Mouse (Mus musculus) midbrain, embryonic 14.5 days (tissue): ENCODE data around the gene Gm20388. TPM values are rescaled to one million over a fixed set of nuclear protein-coding genes. Genes with fewer than 3 reads are reported as not detected.

Experiments used
- ATAC-seq: fragments of 200-750 bp; cut with Nextera tagmentation; 2 replicates; pipeline ENCODE4 v1.8.0; 2017; ENCODE audit warnings: moderate number of reproducible peaks, moderate library complexity; ENCODE audit not compliant: low FRiP score, low TSS enrichment
- DNase-seq: peaks from one replicate; pipeline ENCODE4 v3.0.0-alpha.2; 2015
- H3K27ac ChIP-seq: fragments of 300-500 bp; sonication (generic); replicated peaks from 2 replicates; pipeline ENCODE4 v1.5.1; 2014; ENCODE audit warnings: mild to moderate bottlenecking, low read depth, low read length, moderate library complexity
- H3K27me3 ChIP-seq: fragments of 300-500 bp; sonication (generic); 2 replicates; pipeline ENCODE4 v1.6.1; 2014; ENCODE audit warnings: low read length, control low read depth, mixed read lengths; ENCODE audit not compliant: control insufficient read depth, insufficient read depth
- H3K36me3 ChIP-seq: fragments of 300-500 bp; sonication (generic); 2 replicates; pipeline ENCODE4 v1.6.1; 2014; ENCODE audit warnings: low read length, control low read depth; ENCODE audit not compliant: control insufficient read depth, insufficient read depth
- H3K4me1 ChIP-seq: fragments of 300-500 bp; sonication (generic); 2 replicates; pipeline ENCODE4 v1.6.1; 2014; ENCODE audit warnings: mild to moderate bottlenecking, antibody characterized with exemption, low read length, control low read depth; ENCODE audit not compliant: control insufficient read depth, insufficient read depth
- H3K4me2 ChIP-seq: fragments of 300-500 bp; sonication (generic); 2 replicates; pipeline ENCODE4 v1.6.1; 2014; ENCODE audit warnings: mild to moderate bottlenecking, low read length, moderate library complexity
- H3K4me3 ChIP-seq: fragments of 300-500 bp; sonication (generic); replicated peaks from 2 replicates; pipeline ENCODE4 v1.5.1; 2014; ENCODE audit warnings: low read depth, low read length
- H3K9ac ChIP-seq: fragments of 300-500 bp; sonication (generic); replicated peaks from 2 replicates; pipeline ENCODE4 v1.6.1; 2014; ENCODE audit warnings: mild to moderate bottlenecking, low read length, moderate library complexity
- H3K9me3 ChIP-seq: fragments of 300-500 bp; sonication (generic); 2 replicates; pipeline ENCODE4 v1.6.1; 2016; ENCODE audit warnings: low read length, control low read depth, mixed read lengths; ENCODE audit not compliant: control insufficient read depth
- WGBS: fragments of 180-500 bp; shearing (Covaris S2); extraction: QIAGEN DNeasy Blood & Tissue Kit; methylation state at CpG from one replicate; pipeline ENCODE4 v1.1.7; 2014; 5-methylcytosine and 5-hydroxymethylcytosine counted together
- polyA plus RNA-seq: library from polyadenylated mRNA; unstranded; fragments of >200 nt; fragmentation: Nextera tagmentation; extraction: Ambion mirVana; gene quantifications from 2 replicates; pipeline ENCODE4 v1.2.1, GENCODE M21; 2014

Gm20388 gene
- polyA plus RNA-seq, 1 experiment from 2014 or later: 4.1 TPM

- Histone ChIP-seq H3K4me2 (no peak overlapping the region), H3K4me1 (0 out of 2 replicates have a peak, but pooled peaks cover 5% of the 10 kb centered on the region), H3K9me3 (no peaks in the 10 kb centered on the region), H3K4me3 (no peak overlapping the region), H3K27ac (no peak overlapping the region), H3K27me3 (peaks cover 6% of the 10 kb centered on the region; the same call in 1 of the 2 replicates), H3K36me3 (no peaks in the 10 kb centered on the region), H3K9ac (no peak overlapping the region)
- ATAC-seq: no peak
- 67% methylated on average over 2 of the region's 2 CpGs for WGBS
- DNase-seq: no peak
These were observed 829.9 kb downstream of the Gm20388 start for GRCm38 (mm10) chr8:120740579-120740978.

- Histone ChIP-seq H3K9me3 (no peaks in the 10 kb centered on the region), H3K9ac (no peak overlapping the region), H3K27ac (no peak overlapping the region), H3K4me3 (no peak overlapping the region), H3K27me3 (peaks cover 5% of the 10 kb centered on the region; the same call in 1 of the 2 replicates), H3K4me1 (0 out of 2 replicates have a peak, but pooled peaks cover 5% of the 10 kb centered on the region), H3K36me3 (no peaks in the 10 kb centered on the region), H3K4me2 (no peak overlapping the region)
- no peak for ATAC-seq
- no peak for DNase-seq
- 39% methylated on average over 17 of the region's 17 CpGs for WGBS
These were observed 830.4 kb downstream of the Gm20388 start for GRCm38 (mm10) chr8:120741001-120741400.

- H3K4me2 ChIP-seq: no peak overlapping the region
- no peak for ATAC-seq
- WGBS: 94% methylated on average over 15 of the region's 15 CpGs
- no peak for DNase-seq
- H3K9me3 ChIP-seq: no peaks in the 10 kb centered on the region
- H3K27me3 ChIP-seq: peaks cover 5% of the 10 kb centered on the region; the same call in 1 of the 2 replicates
- H3K36me3 ChIP-seq: no peaks in the 10 kb centered on the region
- H3K4me3 ChIP-seq: no peak overlapping the region
- no peak overlapping the region for H3K9ac ChIP-seq
- no peak overlapping the region for H3K27ac ChIP-seq
- no peaks in the 10 kb centered on the region for H3K4me1 ChIP-seq
These were observed 831.3 kb downstream of the Gm20388 start for GRCm38 (mm10) chr8:120741815-120742530.

DNA sequence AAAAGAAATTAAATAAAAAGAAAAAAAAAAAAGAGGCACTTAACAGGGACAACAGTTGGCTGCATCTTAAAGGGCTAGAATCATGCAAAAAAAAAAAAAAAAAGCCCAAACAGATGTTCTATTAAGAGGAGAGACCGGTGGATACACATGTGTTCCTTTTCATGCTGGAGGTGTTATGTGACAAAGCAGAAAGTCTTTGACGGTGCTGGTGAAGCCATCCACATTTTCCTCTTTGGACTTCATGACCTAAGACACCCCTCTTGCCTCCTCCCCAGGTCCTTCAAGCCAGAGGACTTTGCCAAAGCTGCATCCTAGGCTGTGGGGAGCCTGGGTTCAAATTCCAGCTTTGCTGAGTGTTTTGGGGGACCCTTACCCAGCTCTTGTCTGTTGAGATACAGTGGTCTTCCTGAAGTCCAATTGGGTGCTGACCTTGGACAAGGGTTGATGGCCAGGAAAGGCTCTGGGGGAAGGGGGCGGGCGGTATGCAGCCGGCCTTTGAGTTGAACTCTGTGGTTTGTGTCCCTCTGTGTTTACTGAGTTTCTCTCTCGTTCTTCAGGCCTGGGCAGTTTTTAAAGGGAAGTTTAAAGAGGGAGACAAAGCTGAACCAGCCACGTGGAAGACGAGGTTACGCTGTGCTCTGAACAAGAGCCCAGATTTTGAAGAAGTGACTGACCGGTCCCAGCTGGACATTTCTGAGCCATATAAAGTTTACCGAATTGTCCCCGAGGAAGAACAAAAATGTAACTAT is 832.7 kb downstream of the Gm20388 start:
- Histone ChIP-seq H3K4me1 (no peaks in the 10 kb centered on the region), H3K4me3 (no peak overlapping the region), H3K9ac (no peak overlapping the region), H3K9me3 (no peaks in the 10 kb centered on the region), H3K27ac (no peak overlapping the region), H3K36me3 (no peaks in the 10 kb centered on the region), H3K27me3 (no peaks in the 10 kb centered on the region), H3K4me2 (no peak overlapping the region)
- 53% methylated on average over 12 of the region's 12 CpGs for WGBS
- DNase-seq (no peak), ATAC-seq (no peak)

DNA sequence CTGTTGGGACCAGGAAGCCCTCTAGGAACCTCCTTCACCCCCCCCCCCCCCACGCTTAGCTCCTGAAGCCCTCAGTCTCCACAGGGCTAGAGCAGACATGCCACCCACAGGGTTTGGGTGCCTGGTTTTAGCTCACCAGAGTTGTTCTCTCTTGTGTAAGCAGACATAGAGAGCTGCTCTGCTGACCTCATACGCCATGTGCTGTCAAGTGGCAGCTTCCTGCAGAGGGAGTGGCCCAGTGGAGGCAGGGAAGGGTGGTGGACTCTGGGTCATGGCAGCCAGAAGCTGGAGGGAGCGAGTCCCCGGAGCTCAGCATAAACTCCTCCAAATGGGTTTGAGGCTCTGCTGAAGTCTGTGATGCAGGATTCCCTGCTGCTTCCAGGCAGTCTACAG is 833.3 kb downstream of the Gm20388 start:
- DNase-seq (no peak), ATAC-seq (no peak)
- no peak overlapping the region for H3K4me2 ChIP-seq
- H3K27me3 ChIP-seq: no peaks in the 10 kb centered on the region
- H3K4me3 ChIP-seq: no peak overlapping the region
- no peaks in the 10 kb centered on the region for H3K9me3 ChIP-seq
- H3K36me3 ChIP-seq: no peaks in the 10 kb centered on the region
- 69% methylated on average over 4 of the region's 4 CpGs for WGBS
- no peak overlapping the region for H3K9ac ChIP-seq
- H3K4me1 ChIP-seq: no peaks in the 10 kb centered on the region
- no peak overlapping the region for H3K27ac ChIP-seq

- Histone ChIP-seq H3K4me2 (no peak overlapping the region), H3K27ac (no peak overlapping the region), H3K9ac (no peak overlapping the region), H3K9me3 (no peaks in the 10 kb centered on the region), H3K4me3 (no peak overlapping the region), H3K4me1 (no peaks in the 10 kb centered on the region), H3K27me3 (no peaks in the 10 kb centered on the region), H3K36me3 (no peaks in the 10 kb centered on the region)
- ATAC-seq: no peak
- no peak for DNase-seq
- WGBS: 60% methylated on average over 5 of the region's 5 CpGs
These were observed 833.8 kb downstream of the Gm20388 start for GRCm38 (mm10) chr8:120744448-120744847.

GRCm38 (mm10) chr8:120745226-120745625 is 834.6 kb downstream of the Gm20388 start:
- Histone ChIP-seq H3K9me3 (no peaks in the 10 kb centered on the region), H3K27me3 (no peaks in the 10 kb centered on the region), H3K4me1 (no peaks in the 10 kb centered on the region), H3K36me3 (no peaks in the 10 kb centered on the region), H3K9ac (no peak overlapping the region), H3K4me2 (no peak overlapping the region), H3K27ac (no peak overlapping the region), H3K4me3 (no peak overlapping the region)
- DNase-seq (no peak), ATAC-seq (no peak)
- 62% methylated on average over 7 of the region's 7 CpGs for WGBS

GRCm38 (mm10) chr8:120746007-120746701 is 835.5 kb downstream of the Gm20388 start:
- no peaks in the 10 kb centered on the region for H3K9me3 ChIP-seq
- no peak overlapping the region for H3K9ac ChIP-seq
- H3K27ac ChIP-seq: no peak overlapping the region
- H3K4me2 ChIP-seq: no peak overlapping the region
- ATAC-seq (no peak), DNase-seq (no peak)
- H3K4me3 ChIP-seq: no peak overlapping the region
- 52% methylated on average over 18 of the region's 18 CpGs for WGBS
- no peaks in the 10 kb centered on the region for H3K27me3 ChIP-seq
- H3K36me3 ChIP-seq: no peaks in the 10 kb centered on the region
- H3K4me1 ChIP-seq: no peaks in the 10 kb centered on the region
